Mouse (Mus musculus): ENCODE results near the gene Kctd7. TPM values are rescaled to one million over a fixed set of nuclear protein-coding genes. Genes with fewer than 3 reads are reported as not detected.

Gene Kctd7
- polyA plus RNA-seq, 1 experiment from 2014 or later: 5.1 TPM

DNA sequence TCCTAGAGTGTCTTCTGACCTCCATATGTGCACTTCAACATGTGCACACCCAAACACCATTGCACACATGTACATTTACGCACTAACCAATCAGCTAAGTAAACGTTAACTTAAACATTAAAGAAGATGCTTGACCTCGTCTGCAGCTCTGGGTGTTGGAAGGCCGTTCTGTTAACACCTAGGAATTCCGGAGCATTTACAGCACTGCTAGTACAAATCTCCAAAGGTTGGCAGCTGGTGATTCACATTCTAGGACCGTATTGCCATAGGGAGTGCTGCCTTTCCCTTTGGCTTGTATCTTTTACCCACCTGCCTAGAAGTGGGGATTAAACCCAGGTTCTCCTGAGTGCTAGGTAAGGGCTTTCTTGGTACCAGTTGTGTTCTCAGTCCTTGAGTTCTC lies 47.2 kb downstream of the Kctd7 start:
- ATAC-seq (peak; percentile 17; the same call in 1 of the 2 replicates), DNase-seq (ENCODE audit: low spot score) (no peak)
- Histone ChIP-seq H3K36me3 (ENCODE audit: insufficient read depth, low read length) (peaks cover 35% of the 10 kb centered on the region; the same call in 1 of the 2 replicates), H3K4me3 (ENCODE audit: low read depth, low read length) (no peak overlapping the region), H3K4me1 (ENCODE audit: insufficient read depth, low read depth, low read length) (peaks cover 8% of the 10 kb centered on the region; the same call in 1 of the 2 replicates), H3K27me3 (replicated peaks; ENCODE audit: insufficient read depth, low read length) (no peaks in the 10 kb centered on the region), H3K9ac (replicated peaks; ENCODE audit: low read depth) (no peak overlapping the region), H3K4me2 (replicated peaks; ENCODE audit: low read depth, low read length) (no peak overlapping the region), H3K9me3 (ENCODE audit: low read length) (no peaks in the 10 kb centered on the region), H3K27ac (ENCODE audit: low read length) (peak overlapping the region; percentile 76)
- TF ChIP-seq EP300 (IDR thresholded peaks at IDR 0.05): no peak
- no peak for TF ChIP-seq CTCF (IDR thresholded peaks at IDR 0.05)
- WGBS: 44% methylated on average over 6 of the region's 6 CpGs

- H3K36me3 ChIP-seq (ENCODE audit: insufficient read depth, low read length): peaks cover 35% of the 10 kb centered on the region
- H3K27me3 ChIP-seq (replicated peaks; ENCODE audit: insufficient read depth, low read length): no peaks in the 10 kb centered on the region
- no peak overlapping the region for H3K9ac ChIP-seq (replicated peaks; ENCODE audit: low read depth)
- H3K4me3 ChIP-seq (ENCODE audit: low read depth, low read length): no peak overlapping the region
- 16% methylated on average over 2 of the region's 2 CpGs for WGBS
- H3K27ac ChIP-seq (ENCODE audit: low read length): peak overlapping the region; percentile 76
- no peaks in the 10 kb centered on the region for H3K9me3 ChIP-seq (ENCODE audit: low read length)
- no peak overlapping the region for H3K4me2 ChIP-seq (replicated peaks; ENCODE audit: low read depth, low read length)
- peaks cover 8% of the 10 kb centered on the region; the same call in 1 of the 2 replicates for H3K4me1 ChIP-seq (ENCODE audit: insufficient read depth, low read depth, low read length)
- DNase-seq (ENCODE audit: low spot score) (peak; percentile 94), ATAC-seq (peak; percentile 96)
- TF ChIP-seq CTCF (IDR thresholded peaks at IDR 0.05) (no peak), EP300 (IDR thresholded peaks at IDR 0.05) (peak; percentile 97)
Measured at GRCm38 (mm10) chr5:130192356-130192944, 47.8 kb downstream of the Kctd7 start.

GRCm38 (mm10) chr5:130193760-130194159 lies 49.1 kb downstream of the Kctd7 start:
- Histone ChIP-seq H3K27me3 (replicated peaks; ENCODE audit: insufficient read depth, low read length) (no peaks in the 10 kb centered on the region), H3K9ac (replicated peaks; ENCODE audit: low read depth) (no peak overlapping the region), H3K4me2 (replicated peaks; ENCODE audit: low read depth, low read length) (no peak overlapping the region), H3K4me3 (ENCODE audit: low read depth, low read length) (no peak overlapping the region), H3K27ac (ENCODE audit: low read length) (peak overlapping the region; percentile 15; the same call in 1 of the 2 replicates), H3K4me1 (ENCODE audit: insufficient read depth, low read depth, low read length) (peaks cover 8% of the 10 kb centered on the region; the same call in 1 of the 2 replicates), H3K36me3 (ENCODE audit: insufficient read depth, low read length) (peaks cover 41% of the 10 kb centered on the region), H3K9me3 (ENCODE audit: low read length) (no peaks in the 10 kb centered on the region)
- no peak for DNase-seq (ENCODE audit: low spot score)
- no peak for TF ChIP-seq CTCF (IDR thresholded peaks at IDR 0.05)
- TF ChIP-seq EP300 (IDR thresholded peaks at IDR 0.05): no peak
- ATAC-seq: no peak
- 49% methylated on average over 3 of the region's 3 CpGs for WGBS

DNA sequence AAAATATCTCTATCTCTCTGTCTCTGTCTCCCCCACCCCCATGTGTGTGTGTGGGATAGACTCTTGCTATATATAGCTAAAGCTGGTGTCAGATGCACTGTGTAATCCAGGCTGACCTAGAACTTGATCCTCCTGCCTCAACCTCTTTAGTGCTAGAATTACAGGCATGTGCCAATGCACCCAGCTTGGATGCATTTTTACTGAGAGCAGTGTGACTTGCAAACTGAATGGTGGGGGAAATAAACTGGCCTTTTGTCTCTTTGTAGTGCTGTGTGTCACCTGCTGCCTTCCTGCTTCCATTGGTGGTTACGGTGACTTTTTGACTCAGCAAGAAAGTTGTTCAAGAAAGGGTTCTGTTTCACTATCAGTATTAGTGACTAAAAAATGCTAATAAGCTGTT lies 51.6 kb downstream of the Kctd7 start:
- 89% methylated on average over 1 of the region's 1 CpGs for WGBS
- H3K27ac ChIP-seq (ENCODE audit: low read length): no peak overlapping the region
- no peaks in the 10 kb centered on the region for H3K27me3 ChIP-seq (replicated peaks; ENCODE audit: insufficient read depth, low read length)
- TF ChIP-seq CTCF (IDR thresholded peaks at IDR 0.05): no peak
- TF ChIP-seq EP300 (IDR thresholded peaks at IDR 0.05): no peak
- no peak overlapping the region for H3K4me2 ChIP-seq (replicated peaks; ENCODE audit: low read depth, low read length)
- peaks cover 8% of the 10 kb centered on the region; the same call in 1 of the 2 replicates for H3K4me1 ChIP-seq (ENCODE audit: insufficient read depth, low read depth, low read length)
- H3K36me3 ChIP-seq (ENCODE audit: insufficient read depth, low read length): peaks cover 19% of the 10 kb centered on the region
- no peaks in the 10 kb centered on the region for H3K9me3 ChIP-seq (ENCODE audit: low read length)
- ATAC-seq (no peak), DNase-seq (ENCODE audit: low spot score) (no peak)
- H3K9ac ChIP-seq (replicated peaks; ENCODE audit: low read depth): no peak overlapping the region
- H3K4me3 ChIP-seq (ENCODE audit: low read depth, low read length): no peak overlapping the region

GRCm38 (mm10) chr5:130197454-130197853 lies 52.8 kb downstream of the Kctd7 start:
- no peaks in the 10 kb centered on the region for H3K27me3 ChIP-seq (replicated peaks; ENCODE audit: insufficient read depth, low read length)
- H3K36me3 ChIP-seq (ENCODE audit: insufficient read depth, low read length): peaks cover 17% of the 10 kb centered on the region
- no peak overlapping the region for H3K4me3 ChIP-seq (ENCODE audit: low read depth, low read length)
- no peak overlapping the region for H3K27ac ChIP-seq (ENCODE audit: low read length)
- WGBS: 64% methylated on average over 3 of the region's 3 CpGs
- DNase-seq (ENCODE audit: low spot score) (no peak), ATAC-seq (no peak)
- no peaks in the 10 kb centered on the region for H3K9me3 ChIP-seq (ENCODE audit: low read length)
- H3K4me1 ChIP-seq (ENCODE audit: insufficient read depth, low read depth, low read length): 0 out of 2 replicates have a peak, but pooled peaks cover 3% of the 10 kb centered on the region
- H3K9ac ChIP-seq (replicated peaks; ENCODE audit: low read depth): no peak overlapping the region
- TF ChIP-seq CTCF (IDR thresholded peaks at IDR 0.05) (no peak), EP300 (IDR thresholded peaks at IDR 0.05) (no peak)
- no peak overlapping the region for H3K4me2 ChIP-seq (replicated peaks; ENCODE audit: low read depth, low read length)

GRCm38 (mm10) chr5:130197981-130198380 lies 53.3 kb downstream of the Kctd7 start:
- Histone ChIP-seq H3K4me3 (ENCODE audit: low read depth, low read length) (no peak overlapping the region), H3K9ac (replicated peaks; ENCODE audit: low read depth) (no peak overlapping the region), H3K27me3 (replicated peaks; ENCODE audit: insufficient read depth, low read length) (no peaks in the 10 kb centered on the region), H3K27ac (ENCODE audit: low read length) (no peak overlapping the region), H3K4me2 (replicated peaks; ENCODE audit: low read depth, low read length) (no peak overlapping the region), H3K36me3 (ENCODE audit: insufficient read depth, low read length) (peaks cover 17% of the 10 kb centered on the region), H3K4me1 (ENCODE audit: insufficient read depth, low read depth, low read length) (0 out of 2 replicates have a peak, but pooled peaks cover 3% of the 10 kb centered on the region), H3K9me3 (ENCODE audit: low read length) (no peaks in the 10 kb centered on the region)
- no peak for ATAC-seq
- TF ChIP-seq CTCF (IDR thresholded peaks at IDR 0.05): no peak
- TF ChIP-seq EP300 (IDR thresholded peaks at IDR 0.05): no peak
- no peak for DNase-seq (ENCODE audit: low spot score)
- 87% methylated on average over 7 of the region's 7 CpGs for WGBS
